In genomic region chr8:104592566-104592965, GRCm38 (mm10) we compare ENCODE assay signal across 1 mouse cellular context.
TF ChIP-seq lines count a peak whose summit lies in the region.

No protein-coding gene starts in this region.

TF ChIP-seq in MEL, 35 proteins besides CTCF, POLR2A, EP300 and RAD21 (continued from another document):
- TF ChIP-seq SIN3A (IDR thresholded peaks at IDR 0.05; ENCODE audit: low read length) (no peak), KAT2A (conservative IDR thresholded peaks at IDR 0.05; ENCODE audit: low read depth, low read length) (no peak)
